In genomic region chr5:138186950-138187638, GRCm38 (mm10) we compare ENCODE assay signal across 8 mouse cellular contexts. TPM values are rescaled to one million over a fixed set of nuclear protein-coding genes. Genes with fewer than 3 reads are reported as not detected.
A peak's percentile ranks its signal among the peaks of the same experiment; 100 is the strongest.
DNase-seq lines count a peak whose midpoint lies in the region; ATAC-seq and TF ChIP-seq lines count a peak whose summit lies in the region.

TSS of gene Taf6 (minus strand) at chr5:138187451.
TSS of gene Cnpy4 (plus strand) at chr5:138187485.

- intact Hi-C loops in left cerebral cortex, adult 2 months (cut with DNase I), result loop anchor here (1.0 kb wide), 2 partner anchors 16 to 26 kb away; partner anchors contain the start of gene Cops6

- peak; percentile 85 for ATAC-seq in megakaryocyte, adult 5-6 weeks (ENCODE audit: poor library complexity, severe bottlenecking)

- H3K4me3 ChIP-seq in cortical plate, adult 2 months (ENCODE audit: insufficient read depth, low read length), result peak within 1 kb of the TSS; percentile 71
- H3K4me3 ChIP-seq in left cerebral cortex, adult 2 months, result peak within 1 kb of the TSS; percentile 80

- DNase-seq in adipocyte (ENCODE audit: low spot score), result peak; percentile 97
- DNase-seq in gastrocnemius, adult 8-10 months (ENCODE audit: low spot score in 2 of 2), result peak; percentile 57 to 75
- peak; percentile 94 for DNase-seq in hindlimb bud, embryonic 11.5 days (ENCODE audit: extremely low spot score, low read depth, low spot score)
- peak; percentile 76 to 83 for DNase-seq in left cerebral cortex, adult 2 months (ENCODE audit: extremely low spot score in 1 of 2, low spot score in 2 of 2)
- DNase-seq in right cerebral cortex, adult 18-20 months, result peak; percentile 87
- DNase-seq in urinary bladder, adult 2 months (ENCODE audit: low spot score), result peak; percentile 72

- no peaks in the 10 kb centered on the region for H3K4me1 ChIP-seq in cortical plate, adult 2 months (ENCODE audit: control insufficient read depth, insufficient read depth, low read length)

- TF ChIP-seq POLR2A in cortical plate, adult 2 months (IDR thresholded peaks at IDR 0.05; ENCODE audit: extremely low read depth, insufficient read depth, low read length), result peak; percentile 89

- H3K27ac ChIP-seq in cortical plate, adult 2 months (ENCODE audit: insufficient read depth, low read length), result peak within 1 kb of the TSS; percentile 65
- H3K27ac ChIP-seq in left cerebral cortex, adult 2 months, result peak within 1 kb of the TSS; percentile 93

- TF ChIP-seq CTCF in cortical plate, adult 2 months (IDR thresholded peaks at IDR 0.05; ENCODE audit: extremely low read depth, insufficient read depth, low read length), result no peak
- TF ChIP-seq CTCF in left cerebral cortex, adult 2 months (IDR thresholded peaks at IDR 0.05), result no peak

RNA-seq across cellular contexts. Expression of gene Taf6, which starts in this region (rescaled TPM):
- polyA plus RNA-seq in cortical plate, adult 2 months (2012; rRNA removed), result 54.3 and 55.3 TPM in 2 replicates
- 10 to 100 TPM; 33.9 to 42.1 (median 36.6) TPM for total RNA-seq in gastrocnemius, adult 8-10 months (2022)
- 10 to 100 TPM; 43.8 to 45.2 TPM for total RNA-seq in left cerebral cortex, adult 2 months (2021)
- 23.4 and 25.6 TPM in 2 replicates for total RNA-seq in megakaryocyte, adult 5-6 weeks (2015)
- total RNA-seq in megakaryocyte, adult 5-6 weeks (2017), result 28.5 and 41.1 TPM in 2 replicates
- polyA plus RNA-seq in urinary bladder, adult 2 months (2012; rRNA removed), result 39.4 and 47.3 TPM in 2 replicates

RNA-seq across cellular contexts. Expression of gene Cnpy4, which starts in this region (rescaled TPM):
- polyA plus RNA-seq in cortical plate, adult 2 months (2012; rRNA removed), result 13.3 and 15.8 TPM in 2 replicates
- total RNA-seq in gastrocnemius, adult 8-10 months (2022), result 1 to 10 TPM; 1.9 to 3.6 (median 2.2) TPM
- total RNA-seq in left cerebral cortex, adult 2 months (2021), result 10 to 100 TPM; 13.5 to 17.1 TPM
- 24.0 and 25.5 TPM in 2 replicates for total RNA-seq in megakaryocyte, adult 5-6 weeks (2015)
- total RNA-seq in megakaryocyte, adult 5-6 weeks (2017), result 41.7 and 48.3 TPM in 2 replicates
- 22.1 and 24.2 TPM in 2 replicates for polyA plus RNA-seq in urinary bladder, adult 2 months (2012; rRNA removed)

Comparison
In these comparisons a context has a peak if more than half of its experiments do, and no peak if none do; other contexts are left out.
1. Peak in every context shown above with its lines: DNase-seq, ATAC-seq, H3K4me3 ChIP-seq and H3K27ac ChIP-seq.